Mouse (Mus musculus) brain, embryonic 14.5 days (tissue): ENCODE measurements around the gene AC170998.1.

Experiments
- CTCF ChIP-seq: fragments of 200-500 bp; IDR thresholded peaks from 2 replicates; pipeline ENCODE4 v1.5.1; 2012; ENCODE audit warnings: inconsistent platforms, mild to moderate bottlenecking, moderate library complexity, borderline replicate concordance; ENCODE audit not compliant: insufficient read depth, insufficient read length; ENCODE audit errors: extremely low read depth
- POLR2A ChIP-seq: fragments of 200-500 bp; IDR thresholded peaks from 2 replicates; pipeline ENCODE4 v1.6.1; 2012; ENCODE audit warnings: mild to moderate bottlenecking, inconsistent platforms, borderline replicate concordance; ENCODE audit not compliant: poor library complexity, insufficient read depth, insufficient read length, severe bottlenecking; ENCODE audit errors: extremely low read depth

GRCm38 (mm10) chr17:28717535-28717934, 8.3 kb upstream of the AC170998.1 start:
- no peak for TF ChIP-seq POLR2A
- no peak for TF ChIP-seq CTCF
